32 mouse cellular contexts compared by ENCODE assay signal in genomic region chr16:8429531-8429930, GRCm38 (mm10). TPM values are rescaled to one million over a fixed set of nuclear protein-coding genes. Genes with fewer than 3 reads are reported as not detected.
DNase-seq lines count a peak whose midpoint lies in the region; ATAC-seq lines count a peak whose summit lies in the region.
"Had no signal": no experiment of that assay in that cellular context is flagged by ENCODE, and none has a peak within 500 bp of the region (broad histone marks: within the 10 kb centered on the region; RNA-seq: fewer than 3 reads in every experiment).

No protein-coding gene starts in this region.

- no peak overlapping the region for H3K27ac ChIP-seq in heart, embryonic 10.5 days
- no peak overlapping the region for H3K27ac ChIP-seq in kidney, embryonic 14.5 days (ENCODE audit: low read depth, low read length)
- H3K27ac ChIP-seq: embryonic facial prominence, embryonic 13.5 days; embryonic facial prominence, embryonic 15.5 days; forebrain, embryonic 10.5 days; forebrain, embryonic 12.5 days had no signal

- H3K9me3 ChIP-seq in heart, embryonic 10.5 days, result no peaks in the 10 kb centered on the region
- H3K9me3 ChIP-seq in kidney, embryonic 14.5 days (ENCODE audit: control insufficient read depth, low read length), result no peaks in the 10 kb centered on the region
- H3K9me3 ChIP-seq: embryonic facial prominence, embryonic 13.5 days; embryonic facial prominence, embryonic 15.5 days; forebrain, embryonic 10.5 days; forebrain, embryonic 12.5 days; G1E had no signal

- no peak overlapping the region for H3K4me2 ChIP-seq in kidney, embryonic 14.5 days (replicated peaks; ENCODE audit: low read depth, low read length)
- H3K4me2 ChIP-seq: embryonic facial prominence, embryonic 13.5 days; embryonic facial prominence, embryonic 15.5 days; forebrain, embryonic 12.5 days had no signal

- no peak for DNase-seq in frontal cortex, postnatal 36 days (ENCODE audit: low spot score in 2 of 2)
- DNase-seq in heart, embryonic 10.5 days (ENCODE audit: low spot score), result peak; percentile 51
- DNase-seq in heart, postnatal 4 days, result no peak
- peak; percentile 7 for DNase-seq in testis, postnatal 10 days (ENCODE audit: low spot score)
- DNase-seq in testis, postnatal 14 days (ENCODE audit: low spot score), result no peak
- peak; percentile 51 for DNase-seq in telencephalon, adult 2 months (ENCODE audit: low read depth, low spot score)
- DNase-seq: adrenal gland, adult 8-10 months; adrenal gland, postnatal 14 days; adrenal gland, postnatal 36 days; B cell, adult 2 months; cerebellum, adult 11 months; cerebellum, adult 18-20 months; cerebellum, adult 8-10 months; cerebellum, adult 9-11 months; cerebellum, postnatal 36 days; embryo, embryonic 11 days had no signal

- WGBS in heart, embryonic 10.5 days, result 76% methylated on average over 4 of the region's 4 CpGs
- 78% methylated on average over 4 of the region's 4 CpGs for WGBS in kidney, embryonic 14.5 days

- peaks cover 36% of the 10 kb centered on the region for H3K27me3 ChIP-seq in heart, embryonic 10.5 days (ENCODE audit: insufficient read depth, poor library complexity, severe bottlenecking)
- H3K27me3 ChIP-seq in kidney, embryonic 14.5 days (ENCODE audit: control insufficient read depth, insufficient read depth, low read length), result peaks cover 18% of the 10 kb centered on the region

- peak; percentile 87 for ATAC-seq in frontal cortex, adult (ENCODE audit: low TSS enrichment)
- ATAC-seq in kidney, embryonic 14.5 days (ENCODE audit: low FRiP score, low TSS enrichment), result no peak
- ATAC-seq: activated CD4-positive, CD25-positive, alpha-beta regulatory T cell, adult 4 months; CD4-positive, CD25-positive, alpha-beta regulatory T cell, adult 4 months; forebrain, embryonic 14.5 days; Patski had no signal

- H3K4me3 ChIP-seq in heart, embryonic 10.5 days, result no peak overlapping the region
- no peak overlapping the region for H3K4me3 ChIP-seq in kidney, embryonic 14.5 days (ENCODE audit: low read length)
- H3K4me3 ChIP-seq: embryonic facial prominence, embryonic 13.5 days; embryonic facial prominence, embryonic 15.5 days; erythroblast, embryonic 14.5 days; forebrain, embryonic 10.5 days; forebrain, embryonic 12.5 days had no signal

- H3K36me3 ChIP-seq in heart, embryonic 10.5 days, result no peaks in the 10 kb centered on the region
- H3K36me3 ChIP-seq in kidney, embryonic 14.5 days (ENCODE audit: control insufficient read depth, insufficient read depth, low read length), result no peaks in the 10 kb centered on the region
- H3K36me3 ChIP-seq: embryonic facial prominence, embryonic 13.5 days; embryonic facial prominence, embryonic 15.5 days; forebrain, embryonic 10.5 days; forebrain, embryonic 12.5 days; G1E had no signal

- H3K4me1 ChIP-seq in heart, embryonic 10.5 days, result peaks cover 5% of the 10 kb centered on the region
- H3K4me1 ChIP-seq in kidney, embryonic 14.5 days (ENCODE audit: control insufficient read depth, insufficient read depth, low read length), result no peaks in the 10 kb centered on the region

- no peak overlapping the region for H3K9ac ChIP-seq in kidney, embryonic 14.5 days (ENCODE audit: low read depth, low read length)
- H3K9ac ChIP-seq: embryonic facial prominence, embryonic 13.5 days; embryonic facial prominence, embryonic 15.5 days; forebrain, embryonic 12.5 days had no signal

RNA-seq across cellular contexts. Expression of gene Tmem114, which starts 4.6 kb away (rescaled TPM):
- not detected in 2 replicates for polyA plus RNA-seq in heart, embryonic 10.5 days (2016; fragmentation: Nextera tagmentation; extraction: Ambion mirVana)
- not detected for total RNA-seq in heart, postnatal 4 days (2021)
- not detected in 2 replicates for polyA plus RNA-seq in kidney, embryonic 14.5 days (2014; fragmentation: Nextera tagmentation; extraction: Ambion mirVana)
- total RNA-seq: adrenal gland, adult 18-20 months; adrenal gland, adult 8-10 months; adrenal gland, postnatal 14 days; adrenal gland, postnatal 36 days; CH12.LX; common myeloid progenitor, adult 5-6 weeks; G1E had no signal
- polyA plus RNA-seq: activated CD4-positive, CD25-positive, alpha-beta regulatory T cell, adult 4 months; CD4-positive, CD25-positive, alpha-beta regulatory T cell, adult 4 months; embryonic facial prominence, embryonic 11.5 days; embryonic facial prominence, embryonic 13.5 days; embryonic facial prominence, embryonic 15.5 days; erythroblast, embryonic 14.5 days; forebrain, embryonic 12.5 days; forebrain, embryonic 14.5 days; G1E; Patski had no signal

RNA-seq across cellular contexts. Expression of gene Mettl22, which starts 41.1 kb away (rescaled TPM):
- polyA plus RNA-seq in heart, embryonic 10.5 days (2016; fragmentation: Nextera tagmentation; extraction: Ambion mirVana), result 38.0 and 54.3 TPM in 2 replicates
- 10 to 100 TPM; 30.3 to 34.3 TPM for total RNA-seq in heart, postnatal 4 days (2021)
- polyA plus RNA-seq in kidney, embryonic 14.5 days (2014; fragmentation: Nextera tagmentation; extraction: Ambion mirVana), result 20.5 and 22.2 TPM in 2 replicates

Comparison
In these comparisons a context has a peak if more than half of its experiments do, and no peak if none do; other contexts are left out.
1. DNase-seq: peak in heart, embryonic 10.5 days (single experiment), testis, postnatal 10 days (single experiment) and telencephalon, adult 2 months (single experiment); none in frontal cortex, postnatal 36 days (0 of 2), heart, postnatal 4 days (single experiment) and testis, postnatal 14 days (single experiment).